Mouse (Mus musculus) cerebellum, adult 8-10 months (tissue): ENCODE measurements at regions not wholly inside any gene's neighbourhood (a gene's known extent, or its start where the extent isn't known, plus 50 kb on each side); places are given as distances from the start of the nearest gene placed in this dataset.

Experiments used
- DNase-seq: peaks from one replicate; pipeline ENCODE4 v3.0.0; 2022

GRCm38 (mm10) chr9:116365016-116365685 is 190.0 kb upstream of the Tgfbr2 start:
- DNase-seq, result no peak

GRCm38 (mm10) chr9:116361092-116361491 is 185.9 kb upstream of the Tgfbr2 start:
- DNase-seq, result no peak

- DNase-seq, result no peak
Measured at GRCm38 (mm10) chr9:116354056-116354732, 179.0 kb upstream of the Tgfbr2 start.

- DNase-seq, result no peak
Measured at GRCm38 (mm10) chr9:116352801-116353494, 177.8 kb upstream of the Tgfbr2 start.

- DNase-seq, result no peak
Measured at GRCm38 (mm10) chr9:116350804-116351547, 175.8 kb upstream of the Tgfbr2 start.

GRCm38 (mm10) chr9:116347021-116347420 is 171.9 kb upstream of the Tgfbr2 start:
- no peak for DNase-seq

GRCm38 (mm10) chr9:116346495-116346894 is 171.3 kb upstream of the Tgfbr2 start:
- no peak for DNase-seq

GRCm38 (mm10) chr9:116343086-116343481 is 167.9 kb upstream of the Tgfbr2 start:
- no peak for DNase-seq

GRCm38 (mm10) chr9:116342446-116343085 is 167.4 kb upstream of the Tgfbr2 start:
- no peak for DNase-seq

GRCm38 (mm10) chr9:116342009-116342408 is 166.8 kb upstream of the Tgfbr2 start:
- DNase-seq, result no peak

GRCm38 (mm10) chr9:116340952-116341351 is 165.8 kb upstream of the Tgfbr2 start:
- no peak for DNase-seq

GRCm38 (mm10) chr9:116338729-116339100 is 163.6 kb upstream of the Tgfbr2 start:
- DNase-seq, result no peak

GRCm38 (mm10) chr9:116338093-116338728 is 163.1 kb upstream of the Tgfbr2 start:
- DNase-seq, result no peak

GRCm38 (mm10) chr9:116337446-116338010 is 162.4 kb upstream of the Tgfbr2 start:
- DNase-seq, result no peak

- no peak for DNase-seq
Measured at GRCm38 (mm10) chr9:116335561-116336478, 160.7 kb upstream of the Tgfbr2 start.

GRCm38 (mm10) chr9:116333956-116334463 is 158.8 kb upstream of the Tgfbr2 start:
- no peak for DNase-seq

- no peak for DNase-seq
Measured at GRCm38 (mm10) chr9:116332485-116333118, 157.4 kb upstream of the Tgfbr2 start.

- no peak for DNase-seq
Measured at GRCm38 (mm10) chr9:116331406-116331805, 156.2 kb upstream of the Tgfbr2 start.

- no peak for DNase-seq
Measured at GRCm38 (mm10) chr9:116330796-116331195, 155.6 kb upstream of the Tgfbr2 start.

GRCm38 (mm10) chr9:116329147-116329546 is 154.0 kb upstream of the Tgfbr2 start:
- no peak for DNase-seq
